Mouse (Mus musculus) liver, postnatal 0 days (tissue): ENCODE measurements around the gene Smarcd3.

Source experiments
- CTCF ChIP-seq: sonication (generic); IDR thresholded peaks from 2 replicates; pipeline ENCODE4 v1.5.1; 2016; ENCODE audit warnings: antibody characterized with exemption, low read depth
- EP300 ChIP-seq: IDR thresholded peaks from 2 replicates; pipeline ENCODE4 v1.6.1; 2016; ENCODE audit warnings: antibody characterized with exemption, low read depth, mild to moderate bottlenecking

DNA sequence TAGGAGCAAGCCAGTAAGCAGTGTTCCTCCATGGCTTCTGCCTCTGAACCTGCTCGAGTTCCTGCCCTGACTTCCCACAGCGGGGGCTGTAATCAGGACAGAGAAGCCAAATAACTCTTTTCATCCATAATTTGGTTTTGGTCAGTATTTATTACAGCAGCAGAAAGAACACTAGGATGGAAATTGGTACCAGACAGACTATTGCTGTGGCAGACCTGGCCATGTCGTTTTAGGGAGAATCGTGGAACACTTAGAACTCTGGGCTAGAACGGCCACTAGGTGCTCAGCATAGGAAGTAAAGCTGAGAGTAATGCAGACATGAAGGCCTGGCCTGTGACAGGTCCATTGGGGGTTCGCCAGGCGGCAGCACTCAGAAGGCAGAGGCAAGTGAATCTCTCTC lies 25.5 kb upstream of the Smarcd3 start:
- TF ChIP-seq CTCF (no peak), EP300 (no peak)
